Mouse (Mus musculus) liver, embryonic 14.5 days (tissue): ENCODE measurements at regions not wholly inside any gene's neighbourhood (a gene's known extent, or its start where the extent isn't known, plus 50 kb on each side); places are given as distances from the start of the nearest gene placed in this dataset.

Experiments
- ATAC-seq: fragments of 200-750 bp; cut with Nextera tagmentation; 2 replicates; pipeline ENCODE4 v1.8.0; 2017; ENCODE audit warnings: moderate number of reproducible peaks, mild to moderate bottlenecking, moderate library complexity; ENCODE audit not compliant: insufficient read depth
- DNase-seq, 3 experiments: peaks; one replicate each; pipeline ENCODE4 v3.0.0-alpha.2; 2012 to 2013; ENCODE audit warnings: low read depth in 3 of 3, low spot score in 3 of 3
- H3K27ac ChIP-seq: fragments of 300-500 bp; sonication (generic); 2 replicates; pipeline ENCODE4 v1.5.1; 2014; ENCODE audit warnings: moderate library complexity, mild to moderate bottlenecking, control low read depth, inconsistent platforms
- H3K27me3 ChIP-seq: fragments of 300-500 bp; sonication (generic); 2 replicates; pipeline ENCODE4 v1.6.1; 2014; ENCODE audit warnings: mild to moderate bottlenecking, low read length, moderate library complexity; ENCODE audit not compliant: control insufficient read depth, insufficient read depth
- H3K36me3 ChIP-seq: fragments of 300-500 bp; sonication (generic); replicated peaks from 2 replicates; pipeline ENCODE4 v1.6.1; 2014; ENCODE audit warnings: low read depth; ENCODE audit not compliant: control insufficient read depth, insufficient read depth
- H3K4me1 ChIP-seq, 2 experiments: fragments of 200-500 bp in 1 of 2; fragments of 300-500 bp in 1 of 2; sonication (generic) in 1 of 2; replicated peaks; 2 replicates each; pipeline ENCODE4 v1.6.1; 2012 to 2014; ENCODE audit warnings: antibody characterized with exemption in 1 of 2, inconsistent platforms in 1 of 2, low read length in 1 of 2; ENCODE audit not compliant: control insufficient read depth in 2 of 2, insufficient read depth in 2 of 2
- H3K4me2 ChIP-seq: fragments of 300-500 bp; sonication (generic); 2 replicates; pipeline ENCODE4 v1.6.1; 2014; ENCODE audit warnings: low read depth, mild to moderate bottlenecking, control low read depth, moderate library complexity
- H3K4me3 ChIP-seq, 2 experiments: fragments of 200-500 bp in 1 of 2; fragments of 300-500 bp in 1 of 2; sonication (generic) in 1 of 2; 2 replicates each; pipeline ENCODE4 v1.5.1; 2012 to 2014; ENCODE audit warnings: low read depth in 2 of 2, low read length in 2 of 2, mild to moderate bottlenecking in 2 of 2, control low read depth in 1 of 2, inconsistent platforms in 1 of 2, moderate library complexity in 1 of 2; ENCODE audit not compliant: insufficient read depth in 1 of 2
- H3K9ac ChIP-seq: fragments of 300-500 bp; sonication (generic); replicated peaks from 2 replicates; pipeline ENCODE4 v1.6.1; 2014; ENCODE audit warnings: mild to moderate bottlenecking, control low read depth, moderate library complexity
- H3K9me3 ChIP-seq: fragments of 300-500 bp; sonication (generic); 2 replicates; pipeline ENCODE4 v1.6.1; 2016; ENCODE audit warnings: low read length, mixed read lengths; ENCODE audit not compliant: control insufficient read depth
- CTCF ChIP-seq: IDR thresholded peaks from 2 replicates; pipeline ENCODE4 v1.5.1; 2016; ENCODE audit warnings: antibody characterized with exemption, low read depth, control low read depth
- EP300 ChIP-seq: IDR thresholded peaks from 2 replicates; pipeline ENCODE4 v1.6.1; 2016; ENCODE audit warnings: antibody characterized with exemption, low read depth
- WGBS: fragments of 180-500 bp; shearing (Covaris S2); extraction: QIAGEN DNeasy Blood & Tissue Kit; methylation state at CpG from one replicate; pipeline ENCODE4 v1.1.7; 2014; ENCODE audit not compliant: insufficient replicate concordance; 5-methylcytosine and 5-hydroxymethylcytosine counted together

DNA sequence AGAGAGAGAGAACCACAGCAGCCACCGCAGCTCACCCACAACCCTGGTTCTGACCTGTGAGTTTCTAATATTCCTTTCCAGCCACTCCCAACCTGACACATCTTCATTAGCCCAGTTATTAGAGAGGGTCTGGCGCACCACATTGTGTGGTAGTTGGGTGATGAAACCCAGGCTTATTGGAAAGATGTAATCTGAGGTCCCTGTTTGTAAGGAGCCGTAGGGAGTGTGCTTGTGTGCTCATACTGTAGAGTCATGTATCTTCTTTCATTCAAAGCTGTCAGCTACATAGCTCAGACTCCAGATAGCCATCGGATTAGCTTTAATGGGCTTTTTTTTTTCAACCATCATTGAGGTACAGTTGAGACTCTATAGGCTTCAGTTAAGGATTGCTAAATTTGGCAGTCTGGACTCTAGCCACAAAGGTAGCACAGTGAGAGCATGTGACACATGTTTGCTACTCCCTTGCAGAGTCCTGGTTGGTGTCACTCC is 83.3 kb downstream of the Irx2 start:
- no peaks in the 10 kb centered on the region for H3K27me3 ChIP-seq
- no peaks in the 10 kb centered on the region for H3K9me3 ChIP-seq
- H3K9ac ChIP-seq: no peak overlapping the region
- no peaks in the 10 kb centered on the region for H3K4me1 ChIP-seq
- DNase-seq (no peak), ATAC-seq (no peak)
- H3K4me3 ChIP-seq: no peak overlapping the region
- no peak overlapping the region for H3K4me2 ChIP-seq
- TF ChIP-seq CTCF: no peak
- TF ChIP-seq EP300: no peak
- no peak overlapping the region for H3K27ac ChIP-seq
- no peaks in the 10 kb centered on the region for H3K36me3 ChIP-seq
- WGBS: 64% methylated on average over 4 of the region's 4 CpGs

- Histone ChIP-seq H3K9me3 (no peaks in the 10 kb centered on the region), H3K27ac (no peak overlapping the region), H3K36me3 (no peaks in the 10 kb centered on the region), H3K27me3 (no peaks in the 10 kb centered on the region), H3K4me1 (no peaks in the 10 kb centered on the region), H3K4me2 (no peak overlapping the region), H3K9ac (no peak overlapping the region), H3K4me3 (no peak overlapping the region)
- 25% methylated on average over 7 of the region's 7 CpGs for WGBS
- ATAC-seq (no peak), DNase-seq (no peak)
- TF ChIP-seq EP300 (no peak), CTCF (no peak)
Observed at GRCm38 (mm10) chr13:72714793-72715192, 86.2 kb downstream of the Irx2 start.

GRCm38 (mm10) chr13:72715959-72716680 is 87.5 kb downstream of the Irx2 start:
- TF ChIP-seq CTCF: no peak
- TF ChIP-seq EP300: no peak
- H3K4me1 ChIP-seq: no peaks in the 10 kb centered on the region
- H3K36me3 ChIP-seq: no peaks in the 10 kb centered on the region
- H3K27ac ChIP-seq: no peak overlapping the region
- no peak overlapping the region for H3K9ac ChIP-seq
- no peak for DNase-seq
- H3K4me2 ChIP-seq: no peak overlapping the region
- WGBS: 26% methylated on average over 6 of the region's 6 CpGs
- H3K27me3 ChIP-seq: no peaks in the 10 kb centered on the region
- H3K4me3 ChIP-seq: no peak overlapping the region
- no peak for ATAC-seq
- no peaks in the 10 kb centered on the region for H3K9me3 ChIP-seq

DNA sequence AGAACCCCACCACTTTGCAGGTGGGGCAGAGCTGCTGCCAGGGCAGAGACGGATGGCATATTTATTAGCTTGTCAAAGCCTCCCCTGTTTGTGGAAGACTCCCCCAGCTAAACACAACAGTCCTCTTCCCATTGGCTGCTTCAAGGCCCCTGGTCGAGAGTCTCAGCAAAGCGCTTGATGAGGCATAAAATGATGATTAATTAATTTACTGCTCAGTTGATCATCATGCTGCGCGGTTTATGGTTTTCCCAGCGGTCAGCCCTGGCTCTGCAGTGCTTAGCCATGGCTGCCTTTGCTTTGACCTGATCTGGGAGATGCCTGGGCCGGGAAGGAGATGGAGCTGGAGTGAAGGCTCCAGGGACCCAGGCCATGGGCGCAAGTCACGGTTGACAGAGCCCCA is 98.5 kb downstream of the Irx2 start:
- no peak for ATAC-seq
- Histone ChIP-seq H3K27ac (no peak overlapping the region), H3K9ac (no peak overlapping the region), H3K9me3 (no peaks in the 10 kb centered on the region), H3K4me2 (no peak overlapping the region), H3K36me3 (no peaks in the 10 kb centered on the region), H3K4me3 (no peak overlapping the region), H3K27me3 (no peaks in the 10 kb centered on the region), H3K4me1 (no peaks in the 10 kb centered on the region)
- no peak for DNase-seq
- 51% methylated on average over 9 of the region's 9 CpGs for WGBS
- TF ChIP-seq EP300: no peak
- TF ChIP-seq CTCF: no peak

DNA sequence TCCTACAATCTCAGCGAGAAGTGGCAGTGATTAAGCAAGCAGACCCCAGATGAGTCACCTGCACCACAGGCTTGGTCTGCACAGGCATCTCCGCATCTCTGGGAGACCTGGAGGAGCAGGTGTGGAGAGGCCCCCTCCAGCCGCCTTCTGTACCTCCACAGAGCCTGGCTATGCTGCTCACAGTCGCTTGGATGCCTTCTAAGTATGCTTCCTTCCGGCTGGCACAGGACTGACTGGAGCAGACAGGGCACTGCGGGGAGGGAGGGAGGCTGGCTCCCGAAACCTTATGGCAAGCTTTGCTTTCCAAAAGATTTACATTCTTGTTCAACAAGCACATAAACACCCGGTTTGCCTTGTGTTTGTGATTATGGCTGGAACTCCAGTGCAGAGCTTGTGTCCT is 107.3 kb downstream of the Irx2 start:
- Histone ChIP-seq H3K4me1 (no peaks in the 10 kb centered on the region), H3K27me3 (no peaks in the 10 kb centered on the region), H3K9ac (no peak overlapping the region), H3K9me3 (no peaks in the 10 kb centered on the region), H3K36me3 (no peaks in the 10 kb centered on the region), H3K4me3 (no peak overlapping the region), H3K27ac (no peak overlapping the region), H3K4me2 (no peak overlapping the region)
- no peak for ATAC-seq
- DNase-seq: no peak
- WGBS: 53% methylated on average over 8 of the region's 8 CpGs
- no peak for TF ChIP-seq CTCF
- TF ChIP-seq EP300: no peak
